Mouse (Mus musculus) thymus, postnatal 36 days (tissue): ENCODE data around the gene Ugt1a9.

ENCODE experiments used
- DNase-seq, 2 experiments: peaks; one replicate each; pipeline ENCODE4 v3.0.0; 2022; ENCODE audit warnings: mixed read lengths in 2 of 2

Gene Ugt1a9

DNA sequence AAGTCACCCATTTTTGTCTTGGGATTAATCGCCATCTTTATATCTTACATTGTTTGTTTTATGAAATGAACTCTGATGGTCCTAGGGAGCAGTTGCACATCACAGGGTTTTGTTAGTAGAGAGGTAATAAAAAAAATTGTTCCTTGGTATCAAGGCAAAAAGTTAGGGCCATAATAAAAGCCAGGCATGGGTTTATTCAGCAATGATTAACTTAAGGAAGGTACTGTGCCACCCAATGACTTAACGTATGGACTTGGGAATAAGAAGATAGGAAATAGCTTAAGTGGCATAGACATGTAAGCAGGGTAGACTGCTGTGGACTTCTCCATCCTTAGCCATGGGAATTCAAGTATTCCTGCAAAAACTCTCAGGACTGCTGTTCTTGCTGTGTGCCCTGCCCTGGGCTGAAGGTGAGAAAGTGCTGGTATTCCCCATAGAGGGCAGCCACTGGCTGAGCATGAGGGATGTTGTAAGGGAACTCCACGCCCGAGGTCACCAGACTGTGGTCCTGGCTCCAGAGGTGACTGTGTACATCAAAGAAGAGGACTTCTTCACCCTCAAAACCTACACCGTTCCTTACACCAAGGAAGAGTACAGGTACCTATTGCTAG lies 115.8 kb downstream of the Ugt1a9 start:
- DNase-seq: no peak

DNA sequence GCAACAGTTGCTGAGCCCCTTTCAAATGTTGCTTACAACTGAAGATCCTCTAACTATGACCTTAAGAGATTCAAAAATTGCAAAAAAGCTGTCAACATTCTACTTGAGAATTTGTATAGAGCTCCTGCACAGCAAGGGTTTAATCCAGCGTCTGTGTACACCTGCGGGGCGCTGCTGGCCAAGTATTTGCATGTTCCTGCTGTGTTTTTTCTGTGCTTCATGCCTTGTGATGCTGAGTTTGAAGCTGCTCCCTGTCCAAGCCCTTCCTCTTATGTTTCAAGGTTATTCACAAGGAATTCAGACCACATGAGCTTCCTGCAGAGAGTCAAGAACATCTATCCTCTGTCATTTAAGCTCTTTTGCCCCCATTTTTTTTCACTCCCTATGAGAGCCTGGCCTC lies 121.5 kb downstream of the Ugt1a9 start:
- DNase-seq: no peak

- no peak for DNase-seq
Observed at GRCm38 (mm10) chr1:88195687-88196086, 125.1 kb downstream of the Ugt1a9 start.

- no peak for DNase-seq
Observed at GRCm38 (mm10) chr1:88197443-88197842, 126.8 kb downstream of the Ugt1a9 start.

GRCm38 (mm10) chr1:88199996-88200395 lies 129.4 kb downstream of the Ugt1a9 start:
- no peak for DNase-seq

- no peak for DNase-seq
Observed at GRCm38 (mm10) chr1:88200456-88200855, 129.9 kb downstream of the Ugt1a9 start, which contains the start of gene Ugt1a2. Gene Ugt1a2, plus strand, starts transcription at chr1:88200601.

DNA sequence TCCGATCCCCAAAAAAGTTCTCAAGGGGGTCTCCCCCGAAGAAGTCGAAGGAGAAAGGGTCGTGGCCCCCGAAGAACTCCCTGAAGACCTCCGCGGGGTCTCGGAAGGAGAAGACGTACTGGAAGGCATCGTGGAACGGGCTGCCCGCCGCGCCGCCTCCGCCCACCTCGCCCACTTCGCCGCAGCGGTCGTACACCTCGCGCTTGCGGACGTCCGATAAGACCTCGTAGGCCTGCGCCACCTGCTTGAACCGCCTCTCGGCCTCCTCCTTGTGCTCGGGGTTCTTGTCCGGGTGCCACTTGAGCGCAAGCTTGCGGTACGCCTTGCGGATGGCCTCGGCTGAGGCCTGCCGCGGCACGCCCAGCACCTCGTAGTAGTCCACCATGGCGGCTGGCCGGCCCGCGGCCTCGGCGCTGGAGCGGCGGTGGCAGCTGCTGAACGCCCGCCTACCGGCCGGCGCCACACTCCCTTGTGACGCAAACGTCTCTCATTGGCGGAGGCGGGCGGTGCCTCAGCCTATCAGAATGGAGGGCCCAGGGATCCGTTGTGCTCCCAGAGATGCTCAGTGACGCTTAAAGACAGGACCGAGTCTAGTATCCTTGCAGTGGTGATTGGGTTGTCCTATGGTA lies 134.8 kb downstream of the Ugt1a9 start, which contains the start of gene Dnajb3:
Gene Dnajb3 (minus strand): TSS at position 489 of the 629 bp plus-strand sequence.
- DNase-seq: peak; percentile 81 to 84

DNA sequence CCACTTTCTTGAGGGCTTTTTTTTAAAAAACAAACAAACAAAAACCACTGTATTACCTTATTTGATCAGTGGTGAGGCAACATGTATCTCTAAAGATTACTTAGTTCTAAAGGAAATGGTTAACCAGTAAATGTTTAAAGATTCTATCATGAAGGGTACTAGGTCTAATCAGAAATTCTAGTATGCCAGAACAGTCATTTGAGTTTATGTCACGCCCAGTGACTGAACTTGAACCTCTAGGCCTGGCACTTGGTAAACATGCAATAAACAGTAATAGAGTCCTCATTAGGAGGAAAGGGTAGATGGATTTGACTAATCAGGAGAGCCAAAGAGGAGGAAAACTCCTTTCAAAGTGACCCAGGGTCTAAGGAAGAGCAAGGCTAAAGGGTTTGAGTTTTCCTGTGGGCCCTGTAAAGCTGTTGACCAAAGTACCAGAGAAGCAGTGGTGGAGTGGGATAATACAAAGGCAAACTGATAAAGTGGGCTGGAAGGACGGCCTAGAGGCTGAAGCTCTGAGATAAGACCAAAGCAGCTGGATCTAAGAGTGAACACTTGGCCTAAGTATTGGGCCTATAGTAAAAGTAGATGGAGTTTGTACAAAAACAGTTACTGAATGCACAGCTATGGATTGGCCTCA lies 136.4 kb downstream of the Ugt1a9 start:
- DNase-seq: no peak

DNA sequence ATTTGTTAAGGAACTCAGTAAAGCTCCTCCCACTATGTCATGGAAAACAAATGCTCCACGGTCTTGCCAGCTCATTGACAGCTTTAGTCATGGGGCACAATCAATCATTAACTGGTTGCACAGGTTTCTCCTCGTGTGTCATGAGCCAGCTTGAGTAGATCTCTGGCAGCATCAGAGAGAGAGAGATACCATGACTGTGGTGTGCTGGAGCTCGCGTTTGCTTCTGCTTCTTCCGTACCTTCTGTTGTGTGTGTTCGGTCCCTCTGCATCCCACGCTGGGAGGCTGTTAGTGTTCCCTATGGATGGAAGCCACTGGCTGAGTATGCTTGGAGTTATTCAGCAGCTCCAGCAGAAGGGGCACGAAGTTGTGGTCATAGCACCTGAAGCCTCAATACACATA lies 141.2 kb downstream of the Ugt1a9 start, which contains the start of gene Ugt1a1:
Gene Ugt1a1 (plus strand): TSS at position 148 of the 400 bp plus-strand sequence.
- no peak for DNase-seq

DNA sequence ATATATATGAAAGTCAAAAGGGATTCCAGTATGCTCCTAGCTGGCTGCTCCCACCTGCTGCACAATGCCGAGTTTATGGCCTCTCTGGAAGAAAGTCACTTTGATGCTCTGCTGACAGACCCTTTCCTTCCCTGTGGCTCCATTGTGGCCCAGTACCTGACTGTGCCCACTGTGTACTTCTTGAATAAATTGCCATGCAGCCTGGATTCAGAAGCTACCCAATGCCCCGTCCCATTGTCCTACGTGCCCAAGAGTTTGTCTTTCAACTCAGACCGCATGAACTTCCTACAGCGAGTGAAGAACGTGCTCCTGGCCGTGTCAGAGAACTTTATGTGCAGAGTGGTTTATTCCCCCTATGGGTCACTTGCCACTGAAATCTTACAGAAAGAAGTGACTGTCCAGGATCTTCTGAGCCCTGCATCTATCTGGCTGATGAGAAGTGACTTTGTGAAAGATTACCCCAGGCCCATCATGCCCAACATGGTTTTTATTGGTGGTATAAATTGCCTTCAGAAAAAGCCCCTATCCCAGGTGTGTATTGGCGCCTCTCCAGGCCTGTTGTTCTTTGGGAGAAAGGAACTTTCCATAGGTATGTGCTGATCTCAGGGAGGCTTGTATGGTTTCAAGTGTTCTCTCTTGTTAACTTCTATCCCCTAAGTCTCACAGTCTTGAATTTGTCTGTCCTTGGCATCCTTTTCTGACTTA lies 141.9 kb downstream of the Ugt1a9 start:
- no peak for DNase-seq

GRCm38 (mm10) chr1:88213061-88213460 lies 142.5 kb downstream of the Ugt1a9 start:
- no peak for DNase-seq

GRCm38 (mm10) chr1:88213766-88214461 lies 143.3 kb downstream of the Ugt1a9 start:
- DNase-seq: peak in 1 of 2 experiments; percentile 5

- no peak for DNase-seq
Observed at GRCm38 (mm10) chr1:88214462-88214952, 143.9 kb downstream of the Ugt1a9 start.

GRCm38 (mm10) chr1:88215466-88216380 lies 145.1 kb downstream of the Ugt1a9 start:
- no peak for DNase-seq

DNA sequence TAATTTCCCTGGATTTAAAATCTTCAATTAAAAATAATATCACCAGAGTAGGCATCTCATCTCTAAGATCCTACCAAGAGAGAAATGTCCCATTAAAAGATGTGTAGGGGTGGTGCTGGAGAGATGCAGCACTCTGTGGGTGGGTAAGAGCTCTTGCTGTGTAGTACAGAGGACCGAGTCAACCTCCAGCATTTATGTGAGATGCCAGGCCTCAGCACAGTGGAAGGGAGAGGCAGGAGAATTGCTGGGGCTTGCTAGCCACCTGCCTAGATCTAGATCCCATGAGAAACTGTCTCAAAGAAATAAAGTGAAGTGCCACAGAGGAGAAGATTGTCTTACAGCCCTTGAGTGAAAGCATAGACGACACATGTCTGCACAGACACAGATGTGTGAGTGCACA lies 146.0 kb downstream of the Ugt1a9 start:
- DNase-seq: no peak

- peak in 1 of 2 experiments; percentile 15 for DNase-seq
Observed at GRCm38 (mm10) chr1:88217144-88217543, 146.5 kb downstream of the Ugt1a9 start.

DNA sequence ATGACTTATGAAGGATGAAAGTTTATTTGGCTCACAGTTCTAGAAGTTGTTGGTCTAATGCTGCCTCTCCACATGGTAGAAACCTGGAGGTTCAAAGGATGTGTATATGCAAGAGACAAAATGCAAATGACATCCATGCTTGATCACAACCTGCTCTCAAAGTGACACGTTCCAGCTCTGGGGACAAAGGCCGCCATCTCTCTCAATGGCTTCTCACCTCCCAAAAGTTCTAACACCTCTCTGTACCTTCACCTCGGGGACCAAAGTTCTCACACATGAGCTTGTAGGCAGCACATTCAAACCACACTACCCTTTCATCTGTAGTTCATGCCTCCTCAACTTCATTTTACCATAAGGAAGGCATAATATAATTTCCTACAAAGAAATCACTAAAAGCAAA lies 147.0 kb downstream of the Ugt1a9 start:
- no peak for DNase-seq

- DNase-seq: peak in 1 of 2 experiments; percentile 12
Observed at GRCm38 (mm10) chr1:88218051-88218450, 147.5 kb downstream of the Ugt1a9 start.

DNA sequence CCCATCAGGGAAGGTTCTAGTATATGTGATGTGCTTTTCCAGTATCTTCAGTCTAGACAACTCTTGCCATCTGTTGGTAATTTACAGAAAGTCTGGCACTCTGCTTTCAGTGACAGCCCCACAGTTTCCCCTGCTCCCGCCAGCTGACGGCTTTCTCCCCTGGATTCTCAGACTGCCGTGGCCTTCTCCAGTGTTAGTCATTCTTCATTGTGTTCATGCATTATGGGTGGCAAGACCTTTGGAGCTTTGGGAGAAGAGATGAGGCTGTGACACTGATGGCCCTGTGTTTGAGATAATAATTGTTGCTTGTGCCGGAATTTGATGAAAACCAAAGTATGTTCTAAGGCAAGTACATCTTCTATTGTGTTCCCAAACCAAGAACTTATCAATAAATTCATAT lies 148.0 kb downstream of the Ugt1a9 start:
- no peak for DNase-seq

DNA sequence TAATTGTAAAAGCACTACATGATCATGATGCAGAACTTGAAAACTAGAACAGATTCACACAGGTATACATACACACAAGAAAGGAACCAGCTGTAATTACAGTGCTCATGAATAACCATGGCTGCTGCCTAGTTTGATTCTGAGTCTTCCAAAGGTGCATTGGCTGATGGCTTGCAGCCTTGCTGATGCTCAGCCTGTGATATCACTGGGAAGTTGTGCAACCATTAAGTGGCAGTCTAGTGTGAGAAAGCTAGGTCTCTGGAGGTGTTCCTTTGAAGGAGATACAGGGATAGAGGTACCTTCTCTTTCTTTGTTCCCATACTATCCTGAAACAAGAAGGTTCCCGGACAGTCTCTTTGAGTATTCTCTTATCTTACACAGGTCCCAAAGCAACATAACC lies 148.5 kb downstream of the Ugt1a9 start:
- DNase-seq: no peak

GRCm38 (mm10) chr1:88220336-88220735 lies 149.7 kb downstream of the Ugt1a9 start:
- DNase-seq: no peak
